Mouse (Mus musculus): ENCODE data around the gene Rasa1.

DNA sequence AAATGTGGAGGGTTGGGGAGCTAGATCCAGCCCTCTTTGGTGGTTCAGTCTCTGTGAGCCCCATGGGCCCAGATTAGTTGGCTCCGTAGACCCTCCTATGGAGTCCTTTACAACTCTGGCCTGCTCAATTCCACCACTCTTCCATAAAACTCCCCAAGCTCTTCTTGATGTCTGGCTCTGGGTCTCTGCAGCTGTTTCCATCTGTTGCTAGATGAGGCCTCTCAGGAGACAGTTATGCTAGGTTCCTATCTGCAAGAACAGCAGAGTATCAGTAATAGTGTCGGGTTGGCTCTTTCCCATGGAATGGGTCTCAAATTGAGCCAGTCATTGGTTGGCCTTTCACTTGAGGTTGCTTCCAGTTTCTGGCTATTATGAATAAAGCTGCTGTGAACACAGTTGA, 97.7 kb downstream of the Rasa1 start:
- TF ChIP-seq CTCF (IDR thresholded peaks at IDR 0.05; ENCODE audit: low read depth): no peak
- no peak for TF ChIP-seq EP300 (optimal IDR thresholded peaks at IDR 0.05)
